Mouse (Mus musculus): ENCODE results near the gene Osbpl10.

DNA sequence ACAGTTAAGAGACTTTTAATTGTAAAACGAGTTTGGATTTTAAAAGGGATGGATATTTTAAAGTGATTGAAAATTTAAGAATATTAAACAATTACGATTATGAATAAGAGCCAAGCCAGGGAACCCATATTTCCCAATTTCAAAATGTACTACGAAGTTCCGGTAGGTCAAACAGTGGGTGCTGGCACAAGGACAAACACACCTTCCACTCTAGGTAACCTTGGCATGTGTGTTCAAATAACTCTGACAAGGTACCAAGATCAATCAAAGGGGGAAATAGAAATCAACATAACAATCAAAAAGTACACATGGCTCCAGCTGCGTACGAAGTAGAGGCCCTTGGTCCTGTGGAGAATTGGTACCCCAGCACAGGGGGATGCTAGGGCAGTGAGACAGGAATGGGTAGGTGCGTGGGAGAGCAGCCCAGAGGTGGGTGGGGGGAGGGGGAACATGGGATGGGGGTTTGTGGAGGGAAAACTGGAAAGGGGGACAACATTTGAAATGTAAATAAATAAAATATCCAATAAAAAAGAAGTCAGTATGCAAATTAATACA lies 294.8 kb downstream of the Osbpl10 start:
- TF ChIP-seq POLR2A (IDR thresholded peaks at IDR 0.05; ENCODE audit: insufficient read length, low read depth) (no peak), USF1 (IDR thresholded peaks at IDR 0.05; ENCODE audit: low read depth) (no peak), MAX (IDR thresholded peaks at IDR 0.05; ENCODE audit: low read depth) (no peak)

All from myocyte (in vitro differentiated cells).